Mouse (Mus musculus) thymus, adult 2 months (tissue): ENCODE measurements around the gene Slc38a10. TPM values are rescaled to one million over a fixed set of nuclear protein-coding genes. Genes with fewer than 3 reads are reported as not detected.

Experiments used
- DNase-seq: peaks from one replicate; pipeline ENCODE4 v3.0.0; 2021
- H3K27ac ChIP-seq: fragments of 200-500 bp; 2 replicates; pipeline ENCODE4 v1.5.1; 2012; ENCODE audit warnings: low read length, control low read depth; ENCODE audit not compliant: control insufficient read depth, insufficient read depth
- H3K27me3 ChIP-seq: fragments of 200-500 bp; 2 replicates; pipeline ENCODE4 v1.6.1; 2012; ENCODE audit warnings: mild to moderate bottlenecking, low read length, moderate library complexity, mixed read lengths; ENCODE audit not compliant: control insufficient read depth, insufficient read depth
- H3K36me3 ChIP-seq: fragments of 200-500 bp; 2 replicates; pipeline ENCODE4 v1.6.1; 2012; ENCODE audit warnings: mild to moderate bottlenecking, low read length, moderate library complexity; ENCODE audit not compliant: control insufficient read depth, insufficient read depth
- H3K4me1 ChIP-seq: fragments of 200-500 bp; replicated peaks from 2 replicates; pipeline ENCODE4 v1.6.1; 2012; ENCODE audit warnings: low read length; ENCODE audit not compliant: control insufficient read depth, insufficient read depth
- H3K4me3 ChIP-seq: fragments of 200-500 bp; 2 replicates; pipeline ENCODE4 v1.5.1; 2012; ENCODE audit warnings: mild to moderate bottlenecking, low read length, control low read depth, moderate library complexity; ENCODE audit not compliant: control insufficient read depth, insufficient read depth
- CTCF ChIP-seq: fragments of 200-500 bp; IDR thresholded peaks from 2 replicates; pipeline ENCODE4 v1.5.1; 2012; ENCODE audit warnings: mild to moderate bottlenecking, control low read depth, low read length, moderate library complexity, borderline replicate concordance; ENCODE audit not compliant: control insufficient read depth, poor library complexity, insufficient read depth; ENCODE audit errors: extremely low read depth
- POLR2A ChIP-seq: fragments of 200-500 bp; IDR thresholded peaks from 2 replicates; pipeline ENCODE4 v1.6.1; 2012; ENCODE audit warnings: mild to moderate bottlenecking, low read length, control low read depth, moderate library complexity; ENCODE audit not compliant: control insufficient read depth, poor library complexity, insufficient read depth; ENCODE audit errors: extremely low read depth
- WGBS: fragments of 180-500 bp; shearing (Covaris S2); methylation state at CpG from one replicate; pipeline ENCODE4 v1.1.7; 2018; 5-methylcytosine and 5-hydroxymethylcytosine counted together
- polyA plus RNA-seq: library from polyadenylated mRNA; depleted of rRNA; stranded (reverse); fragments of >200 nt; gene quantifications from 2 replicates; pipeline ENCODE4 v1.2.3, GENCODE M21; 2012

The Slc38a10 gene
- polyA plus RNA-seq, 1 experiment, result 167 TPM

DNA sequence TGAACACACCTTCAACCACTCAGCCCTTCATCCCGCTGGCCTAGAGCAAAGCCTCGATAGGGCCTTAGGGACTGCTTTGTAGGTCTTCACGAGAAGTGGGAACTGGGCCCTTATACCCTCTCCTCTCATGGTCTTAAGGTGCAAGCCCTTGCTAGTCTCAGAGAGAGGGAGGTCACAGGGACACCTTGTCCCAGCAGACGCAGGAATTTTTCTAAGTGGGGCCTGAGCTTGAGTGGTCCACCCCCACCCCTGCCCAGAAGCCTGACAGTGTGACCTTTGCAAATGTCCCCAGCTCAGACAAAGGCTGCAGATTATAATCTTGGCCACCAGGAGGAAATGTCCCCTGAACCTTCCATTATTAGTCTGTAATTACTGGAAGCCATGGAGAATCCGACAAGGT is 8.5 kb upstream of the Slc38a10 start:
- no peak for DNase-seq
- H3K27ac ChIP-seq, result no peak overlapping the region
- no peaks in the 10 kb centered on the region for H3K36me3 ChIP-seq
- WGBS, result 83% methylated on average over 5 of the region's 5 CpGs
- no peak overlapping the region for H3K4me3 ChIP-seq
- TF ChIP-seq POLR2A (no peak), CTCF (no peak)
- peaks cover 20% of the 10 kb centered on the region for H3K4me1 ChIP-seq
- H3K27me3 ChIP-seq, result no peaks in the 10 kb centered on the region

GRCm38 (mm10) chr11:120158828-120159227 is 7.7 kb upstream of the Slc38a10 start:
- Histone ChIP-seq H3K27ac (peak overlapping the region; percentile 45; the same call in 1 of the 2 replicates), H3K36me3 (no peaks in the 10 kb centered on the region), H3K4me1 (peaks cover 15% of the 10 kb centered on the region), H3K4me3 (no peak overlapping the region), H3K27me3 (no peaks in the 10 kb centered on the region)
- peak; percentile 20 for DNase-seq
- TF ChIP-seq CTCF (no peak), POLR2A (no peak)
- WGBS, result 3% methylated on average over 5 of the region's 5 CpGs

GRCm38 (mm10) chr11:120150440-120151112 is 570 bp downstream of the Slc38a10 start:
- no peaks in the 10 kb centered on the region for H3K27me3 ChIP-seq
- no peak for TF ChIP-seq POLR2A
- TF ChIP-seq CTCF, result no peak; the same call in 1 of the 2 replicates
- under 1% methylated on average over 44 of the region's 44 CpGs for WGBS
- H3K36me3 ChIP-seq, result peaks cover 3% of the 10 kb centered on the region; the same call in 1 of the 2 replicates
- H3K4me3 ChIP-seq, result peak overlapping the region; percentile 79
- DNase-seq, result no peak
- peaks cover 11% of the 10 kb centered on the region for H3K4me1 ChIP-seq
- peak overlapping the region; percentile 3; the same call in 1 of the 2 replicates for H3K27ac ChIP-seq

DNA sequence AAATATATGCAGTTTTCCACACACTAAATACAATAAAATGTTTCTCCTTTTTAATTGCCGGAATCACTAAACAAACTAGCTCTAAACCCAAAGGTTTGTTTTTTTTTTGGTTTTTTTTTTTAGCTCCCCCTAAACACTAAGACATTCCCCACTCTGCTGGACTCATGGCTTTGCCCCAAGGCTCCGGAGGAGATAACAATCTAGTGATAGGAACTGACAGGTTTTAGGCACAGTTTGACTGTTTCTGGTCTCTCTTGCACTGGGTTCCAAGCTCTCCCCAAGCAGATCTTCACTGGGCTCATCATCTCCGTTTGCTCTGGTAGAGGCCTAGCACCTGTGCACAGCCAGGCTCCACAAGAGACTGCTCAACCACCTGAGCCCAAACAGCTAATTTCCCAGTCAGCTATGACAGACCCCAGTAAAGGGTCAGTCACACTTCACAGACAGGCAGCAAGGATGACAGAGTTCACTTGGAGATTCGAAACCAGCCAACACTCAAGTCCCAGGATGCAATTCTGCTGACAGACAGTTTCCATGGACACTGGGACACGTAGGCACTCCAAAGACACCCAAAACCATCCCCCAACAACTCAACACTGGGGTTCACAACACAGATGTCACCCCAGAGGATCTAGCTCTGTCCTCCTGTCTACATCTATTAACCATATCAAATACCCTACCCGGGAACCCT is 1.5 kb downstream of the Slc38a10 start:
- no peak for TF ChIP-seq CTCF
- no peak for TF ChIP-seq POLR2A
- Histone ChIP-seq H3K36me3 (peaks cover 3% of the 10 kb centered on the region; the same call in 1 of the 2 replicates), H3K27me3 (no peaks in the 10 kb centered on the region), H3K4me3 (peak overlapping the region; percentile 12; the same call in 1 of the 2 replicates), H3K27ac (no peak overlapping the region), H3K4me1 (peaks cover 11% of the 10 kb centered on the region)
- DNase-seq, result no peak
- WGBS, result 19% methylated on average over 6 of the region's 6 CpGs

GRCm38 (mm10) chr11:120148201-120148855 is 2.8 kb downstream of the Slc38a10 start:
- no peak overlapping the region for H3K4me3 ChIP-seq
- no peak for DNase-seq
- 91% methylated on average over 8 of the region's 8 CpGs for WGBS
- no peaks in the 10 kb centered on the region for H3K27me3 ChIP-seq
- no peak for TF ChIP-seq POLR2A
- TF ChIP-seq CTCF, result no peak
- H3K36me3 ChIP-seq, result peaks cover 3% of the 10 kb centered on the region; the same call in 1 of the 2 replicates
- no peak overlapping the region for H3K27ac ChIP-seq
- peaks cover 16% of the 10 kb centered on the region for H3K4me1 ChIP-seq
